Mouse (Mus musculus) thymus, postnatal 14 days (tissue): ENCODE data around the gene Angptl7.

ENCODE experiments used
- DNase-seq: peaks from one replicate; pipeline ENCODE4 v3.0.0; 2021

Gene Angptl7

DNA sequence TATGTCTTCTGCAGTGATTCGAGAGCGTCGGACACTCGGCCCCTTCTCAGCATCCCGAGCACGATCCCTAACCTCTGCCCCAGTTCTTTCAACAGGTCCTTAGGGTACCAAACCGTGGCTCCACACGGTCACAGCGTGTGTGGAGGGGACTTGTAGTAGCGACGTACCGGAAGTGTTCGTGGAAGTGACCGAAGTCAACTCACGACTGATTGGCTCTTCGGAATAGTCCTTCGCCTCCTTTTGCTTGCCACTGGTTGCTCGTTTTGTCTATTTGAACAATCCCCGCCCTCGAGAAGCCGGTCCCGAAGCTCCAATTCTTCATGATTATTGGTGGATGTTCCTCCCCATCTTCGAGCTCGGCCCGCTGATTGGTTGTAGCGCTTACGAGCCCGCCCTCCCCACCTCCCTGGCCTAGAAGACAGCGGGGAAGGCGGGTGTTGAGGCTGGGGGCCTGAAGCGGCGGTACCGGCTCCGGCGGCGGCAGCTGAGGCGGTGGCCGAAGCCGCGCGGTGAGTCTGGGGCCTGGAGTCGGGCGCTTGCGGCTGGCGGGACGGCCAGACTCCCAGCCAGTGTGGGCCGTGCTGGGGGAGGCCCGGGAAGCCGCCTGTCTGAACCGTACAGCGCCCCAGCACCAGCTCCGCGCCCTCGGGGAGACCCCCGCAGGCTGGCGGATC is 51.9 kb downstream of the Angptl7 start, which contains the start of gene Mtor:
Gene Mtor (plus strand): TSS at position 433 of the 674 bp plus-strand sequence.
- peak; percentile 95 for DNase-seq
